Mouse (Mus musculus) cerebellum, adult 2 months (tissue): ENCODE measurements around the gene Ebf4.

ENCODE experiments used
- CTCF ChIP-seq: fragments of 200-500 bp; IDR thresholded peaks from 2 replicates; pipeline ENCODE4 v1.5.1; 2011; ENCODE audit warnings: low read depth, mild to moderate bottlenecking, control low read depth, low read length, moderate library complexity, borderline replicate concordance; ENCODE audit not compliant: insufficient read depth
- POLR2A ChIP-seq: fragments of 200-500 bp; IDR thresholded peaks from 2 replicates; pipeline ENCODE4 v1.6.1; 2011; ENCODE audit warnings: low read length, control low read depth, borderline replicate concordance; ENCODE audit not compliant: insufficient read depth

DNA sequence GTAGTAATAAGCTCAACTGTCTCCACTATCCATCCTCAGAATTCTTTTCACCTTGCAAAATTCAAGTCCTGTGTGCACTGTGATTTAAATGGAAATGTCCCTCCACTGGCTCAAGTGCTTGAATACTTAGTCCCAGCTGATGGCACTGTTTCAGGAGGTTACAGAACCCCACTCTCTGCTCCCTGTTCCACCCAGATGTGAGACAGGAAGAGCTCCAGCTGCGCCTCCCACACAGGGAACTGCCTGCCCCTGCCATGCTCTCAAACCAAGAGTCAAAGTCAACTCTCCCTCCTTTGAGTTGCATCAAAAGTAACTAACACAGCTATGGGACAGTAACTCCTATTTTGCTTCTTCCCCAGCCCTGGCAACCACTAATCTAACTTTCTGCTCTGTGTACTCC is 91.2 kb downstream of the Ebf4 start:
- no peak for TF ChIP-seq CTCF
- no peak for TF ChIP-seq POLR2A
